Mouse (Mus musculus) G1E-ER4 (cell line): Measurements from ENCODE around the gene Slf2. TPM values are rescaled to one million over a fixed set of nuclear protein-coding genes. Genes with fewer than 3 reads are reported as not detected.

ENCODE experiments used
- GATA1 ChIP-seq: IDR thresholded peaks from one replicate; pipeline ENCODE4 v1.8.0; 2012; ENCODE audit warnings: low read length, inconsistent platforms
- polyA plus RNA-seq: library from polyadenylated mRNA; stranded (reverse); fragments of >175 nt; gene quantifications from 2 replicates; pipeline ENCODE4 v1.2.3, GENCODE M21; 2012

Gene Slf2
- polyA plus RNA-seq, 1 experiment, result 78.6 TPM

- TF ChIP-seq GATA1, result no peak
Measured at GRCm38 (mm10) chr19:44988831-44989566, 58.0 kb downstream of the Slf2 start, which contains the start of gene Sema4g. Gene Sema4g, plus strand, starts transcription at chr19:44989101.

- no peak for TF ChIP-seq GATA1
Measured at GRCm38 (mm10) chr19:44989567-44990495, 58.9 kb downstream of the Slf2 start.

- no peak for TF ChIP-seq GATA1
Measured at GRCm38 (mm10) chr19:44991031-44991430, 60.1 kb downstream of the Slf2 start.

- no peak for TF ChIP-seq GATA1
Measured at GRCm38 (mm10) chr19:44992246-44992645, 61.3 kb downstream of the Slf2 start.

GRCm38 (mm10) chr19:44992712-44993111 lies 61.8 kb downstream of the Slf2 start:
- TF ChIP-seq GATA1, result no peak

- TF ChIP-seq GATA1, result no peak
Measured at GRCm38 (mm10) chr19:44997786-44998185, 66.8 kb downstream of the Slf2 start.

GRCm38 (mm10) chr19:44999647-45000046 lies 68.7 kb downstream of the Slf2 start:
- no peak for TF ChIP-seq GATA1

- no peak for TF ChIP-seq GATA1
Measured at GRCm38 (mm10) chr19:45002301-45002700, 71.3 kb downstream of the Slf2 start.

- TF ChIP-seq GATA1, result no peak
Measured at GRCm38 (mm10) chr19:45003740-45004516, 73.0 kb downstream of the Slf2 start.

GRCm38 (mm10) chr19:45005444-45005843 lies 74.5 kb downstream of the Slf2 start, which contains the start of gene Twnk:
Gene Twnk, plus strand, starts transcription at chr19:45005663.
- TF ChIP-seq GATA1, result no peak

GRCm38 (mm10) chr19:45005957-45006712 lies 75.2 kb downstream of the Slf2 start, which contains the start of gene Mrpl43:
Gene Mrpl43, minus strand, starts transcription at chr19:45006442.
- no peak for TF ChIP-seq GATA1

- TF ChIP-seq GATA1, result no peak
Measured at GRCm38 (mm10) chr19:45007021-45007420, 76.1 kb downstream of the Slf2 start.

GRCm38 (mm10) chr19:45007425-45008191 lies 76.7 kb downstream of the Slf2 start:
- TF ChIP-seq GATA1, result no peak

GRCm38 (mm10) chr19:45010646-45011045 lies 79.7 kb downstream of the Slf2 start:
- no peak for TF ChIP-seq GATA1

- TF ChIP-seq GATA1, result no peak
Measured at GRCm38 (mm10) chr19:45012219-45012618, 81.3 kb downstream of the Slf2 start.
